Mouse (Mus musculus) liver, embryonic 14.5 days (tissue): ENCODE measurements around the gene Bbof1.

Experiments
- CTCF ChIP-seq: IDR thresholded peaks from 2 replicates; pipeline ENCODE4 v1.5.1; 2016; ENCODE audit warnings: antibody characterized with exemption, low read depth, control low read depth
- EP300 ChIP-seq: IDR thresholded peaks from 2 replicates; pipeline ENCODE4 v1.6.1; 2016; ENCODE audit warnings: antibody characterized with exemption, low read depth

DNA sequence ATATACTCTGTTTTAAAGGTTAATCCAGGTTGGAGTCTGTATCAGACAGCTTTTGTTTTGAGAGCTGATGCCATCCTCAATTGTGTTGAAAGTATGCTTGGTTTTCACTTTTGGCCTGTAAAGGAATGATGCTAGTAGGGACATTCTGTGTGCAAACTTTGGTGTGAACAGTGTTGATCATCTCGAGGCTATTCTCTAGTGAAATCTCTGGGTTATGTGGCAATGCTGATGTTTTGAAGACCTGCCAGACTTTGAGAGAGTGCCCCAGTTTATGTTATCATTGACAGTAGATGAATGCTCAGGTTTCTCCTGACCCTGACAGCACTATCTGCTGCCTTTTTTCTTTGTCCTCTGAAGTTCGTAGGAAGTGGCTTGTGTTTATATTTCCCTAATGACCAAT lies 46.0 kb upstream of the Bbof1 start:
- TF ChIP-seq CTCF = no peak
- TF ChIP-seq EP300 = no peak
